Mouse (Mus musculus): ENCODE results near the gene Hist4h4. TPM values are rescaled to one million over a fixed set of nuclear protein-coding genes. Genes with fewer than 3 reads are reported as not detected.

Gene Hist4h4
- polyA plus RNA-seq, 2 experiments, result 1.1 to 1.2 TPM

GRCm38 (mm10) chr6:136769143-136769542 lies 35.1 kb downstream of the Hist4h4 start:
- Histone ChIP-seq H3K4me1 (ENCODE audit: control insufficient read depth, insufficient read depth, low read length) (no peaks in the 10 kb centered on the region), H3K9ac (ENCODE audit: low read depth, low read length, severe bottlenecking) (no peak overlapping the region), H3K4me3 (replicated peaks; ENCODE audit: low read length) (no peak overlapping the region), H3K36me3 (ENCODE audit: control insufficient read depth, insufficient read depth, low read length) (no peaks in the 10 kb centered on the region), H3K9me3 (ENCODE audit: control insufficient read depth, low read length) (no peaks in the 10 kb centered on the region), H3K27ac (replicated peaks; ENCODE audit: low read depth, low read length) (no peak overlapping the region), H3K4me2 (replicated peaks; ENCODE audit: low read depth, low read length, severe bottlenecking) (no peak overlapping the region), H3K27me3 (ENCODE audit: control insufficient read depth, insufficient read depth, low read length) (no peaks in the 10 kb centered on the region)
- TF ChIP-seq POLR2A (IDR thresholded peaks at IDR 0.05; ENCODE audit: borderline replicate concordance, extremely low read depth, insufficient read depth, insufficient read length), result no peak
- DNase-seq (ENCODE audit: low spot score) (no peak), ATAC-seq (ENCODE audit: low FRiP score, low read depth) (no peak)
- 83% methylated on average over 8 of the region's 8 CpGs for WGBS

DNA sequence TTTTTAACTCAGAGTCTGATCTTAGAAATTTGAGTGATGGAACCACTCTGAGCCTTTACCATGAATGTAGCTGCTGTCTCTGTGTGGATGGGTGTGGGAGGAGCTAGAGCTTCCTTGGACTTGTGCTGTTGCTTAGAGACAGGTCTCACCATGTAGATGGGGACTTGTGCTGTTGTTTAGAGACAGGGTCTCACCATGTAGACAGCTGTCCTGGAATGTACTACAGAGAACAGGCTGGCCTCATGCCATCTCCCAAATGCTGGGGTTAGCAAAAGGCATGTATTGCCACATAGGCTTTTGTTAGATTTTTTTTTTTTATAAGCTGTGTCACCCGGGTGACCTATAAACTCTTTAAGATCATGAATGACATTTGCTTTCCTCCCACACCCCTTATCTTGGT lies 40.3 kb downstream of the Hist4h4 start:
- WGBS, result 58% methylated on average over 1 of the region's 1 CpGs
- Histone ChIP-seq H3K4me3 (replicated peaks; ENCODE audit: low read length) (no peak overlapping the region), H3K36me3 (ENCODE audit: control insufficient read depth, insufficient read depth, low read length) (no peaks in the 10 kb centered on the region), H3K9me3 (ENCODE audit: control insufficient read depth, low read length) (no peaks in the 10 kb centered on the region), H3K27ac (replicated peaks; ENCODE audit: low read depth, low read length) (no peak overlapping the region), H3K4me1 (ENCODE audit: control insufficient read depth, insufficient read depth, low read length) (no peaks in the 10 kb centered on the region), H3K4me2 (replicated peaks; ENCODE audit: low read depth, low read length, severe bottlenecking) (no peak overlapping the region), H3K9ac (ENCODE audit: low read depth, low read length, severe bottlenecking) (no peak overlapping the region), H3K27me3 (ENCODE audit: control insufficient read depth, insufficient read depth, low read length) (no peaks in the 10 kb centered on the region)
- TF ChIP-seq POLR2A (IDR thresholded peaks at IDR 0.05; ENCODE audit: borderline replicate concordance, extremely low read depth, insufficient read depth, insufficient read length), result no peak
- no peak for DNase-seq (ENCODE audit: low spot score)
- ATAC-seq (ENCODE audit: low FRiP score, low read depth), result no peak

Small RNAs within 50 kb of the gene (microRNA-seq; reads per million reads assigned to microRNA genes)
- not detected for gene Gm44364

Other genes with a start within 250 kb of the Hist4h4 start
- gene Plbd1, start 142.5 kb downstream of the Hist4h4 start, polyA plus RNA-seq (2012; rRNA removed), result 4.0 and 5.6 TPM in 2 replicates
- gene Plbd1, start 142.5 kb downstream of the Hist4h4 start, polyA plus RNA-seq (2014; fragmentation: Nextera tagmentation; extraction: Ambion mirVana), result 14.3 and 19.8 TPM in 2 replicates
- gene Gucy2c, start 22.6 kb downstream of the Hist4h4 start, polyA plus RNA-seq (2012; rRNA removed), result 0.05 and 0.10 TPM in 2 replicates
- 0.06 and 0.08 TPM in 2 replicates for gene Gucy2c, start 22.6 kb downstream of the Hist4h4 start, polyA plus RNA-seq (2014; fragmentation: Nextera tagmentation; extraction: Ambion mirVana)
- 82.9 and 88.8 TPM in 2 replicates for gene H2afj, start 3.8 kb upstream of the Hist4h4 start, polyA plus RNA-seq (2012; rRNA removed)
- gene H2afj, start 3.8 kb upstream of the Hist4h4 start, polyA plus RNA-seq (2014; fragmentation: Nextera tagmentation; extraction: Ambion mirVana), result 105 and 114 TPM in 2 replicates
- gene BC049715, start 23.2 kb upstream of the Hist4h4 start, polyA plus RNA-seq (2012; rRNA removed), result 0.73 and 1.7 TPM in 2 replicates
- 1.3 and 1.9 TPM in 2 replicates for gene BC049715, start 23.2 kb upstream of the Hist4h4 start, polyA plus RNA-seq (2014; fragmentation: Nextera tagmentation; extraction: Ambion mirVana)
- 87.0 and 96.5 TPM in 2 replicates for gene Wbp11, start 23.8 kb upstream of the Hist4h4 start, polyA plus RNA-seq (2012; rRNA removed)
- 100 and 110 TPM in 2 replicates for gene Wbp11, start 23.8 kb upstream of the Hist4h4 start, polyA plus RNA-seq (2014; fragmentation: Nextera tagmentation; extraction: Ambion mirVana)
- gene Smco3, start 31.0 kb upstream of the Hist4h4 start, polyA plus RNA-seq (2012; rRNA removed), result 0.92 and 0.97 TPM in 2 replicates
- gene Smco3, start 31.0 kb upstream of the Hist4h4 start, polyA plus RNA-seq (2014; fragmentation: Nextera tagmentation; extraction: Ambion mirVana), result 1.4 and 2.0 TPM in 2 replicates
- gene Art4, start 53.3 kb upstream of the Hist4h4 start, polyA plus RNA-seq (2012; rRNA removed), result 2.2 and 3.1 TPM in 2 replicates
- gene Art4, start 53.3 kb upstream of the Hist4h4 start, polyA plus RNA-seq (2014; fragmentation: Nextera tagmentation; extraction: Ambion mirVana), result 2.6 and 2.8 TPM in 2 replicates
- gene Mgp, start 71.4 kb upstream of the Hist4h4 start, polyA plus RNA-seq (2012; rRNA removed), result 534 and 645 TPM in 2 replicates
- 338 and 360 TPM in 2 replicates for gene Mgp, start 71.4 kb upstream of the Hist4h4 start, polyA plus RNA-seq (2014; fragmentation: Nextera tagmentation; extraction: Ambion mirVana)
- gene Erp27, start 117.8 kb upstream of the Hist4h4 start, polyA plus RNA-seq (2012; rRNA removed), result 0.52 and 0.59 TPM in 2 replicates
- 0.55 and 0.69 TPM in 2 replicates for gene Erp27, start 117.8 kb upstream of the Hist4h4 start, polyA plus RNA-seq (2014; fragmentation: Nextera tagmentation; extraction: Ambion mirVana)
- 0.12 and 0.20 TPM in 2 replicates for gene Pde6h, start 119.4 kb upstream of the Hist4h4 start, polyA plus RNA-seq (2012; rRNA removed)
- gene Pde6h, start 119.4 kb upstream of the Hist4h4 start, polyA plus RNA-seq (2014; fragmentation: Nextera tagmentation; extraction: Ambion mirVana), result 0.23 TPM in 1 of 2 replicates, not detected in the other
- 104 TPM in 2 replicates for gene Arhgdib, start 137.5 kb upstream of the Hist4h4 start, polyA plus RNA-seq (2012; rRNA removed)
- 147 and 149 TPM in 2 replicates for gene Arhgdib, start 137.5 kb upstream of the Hist4h4 start, polyA plus RNA-seq (2014; fragmentation: Nextera tagmentation; extraction: Ambion mirVana)

Data from limb, embryonic 14.5 days (tissue).